Mouse (Mus musculus): ENCODE data around the gene 2010315B03Rik.
A peak's percentile ranks its signal among the peaks of the same experiment; 100 is the strongest.

Gene 2010315B03Rik

DNA sequence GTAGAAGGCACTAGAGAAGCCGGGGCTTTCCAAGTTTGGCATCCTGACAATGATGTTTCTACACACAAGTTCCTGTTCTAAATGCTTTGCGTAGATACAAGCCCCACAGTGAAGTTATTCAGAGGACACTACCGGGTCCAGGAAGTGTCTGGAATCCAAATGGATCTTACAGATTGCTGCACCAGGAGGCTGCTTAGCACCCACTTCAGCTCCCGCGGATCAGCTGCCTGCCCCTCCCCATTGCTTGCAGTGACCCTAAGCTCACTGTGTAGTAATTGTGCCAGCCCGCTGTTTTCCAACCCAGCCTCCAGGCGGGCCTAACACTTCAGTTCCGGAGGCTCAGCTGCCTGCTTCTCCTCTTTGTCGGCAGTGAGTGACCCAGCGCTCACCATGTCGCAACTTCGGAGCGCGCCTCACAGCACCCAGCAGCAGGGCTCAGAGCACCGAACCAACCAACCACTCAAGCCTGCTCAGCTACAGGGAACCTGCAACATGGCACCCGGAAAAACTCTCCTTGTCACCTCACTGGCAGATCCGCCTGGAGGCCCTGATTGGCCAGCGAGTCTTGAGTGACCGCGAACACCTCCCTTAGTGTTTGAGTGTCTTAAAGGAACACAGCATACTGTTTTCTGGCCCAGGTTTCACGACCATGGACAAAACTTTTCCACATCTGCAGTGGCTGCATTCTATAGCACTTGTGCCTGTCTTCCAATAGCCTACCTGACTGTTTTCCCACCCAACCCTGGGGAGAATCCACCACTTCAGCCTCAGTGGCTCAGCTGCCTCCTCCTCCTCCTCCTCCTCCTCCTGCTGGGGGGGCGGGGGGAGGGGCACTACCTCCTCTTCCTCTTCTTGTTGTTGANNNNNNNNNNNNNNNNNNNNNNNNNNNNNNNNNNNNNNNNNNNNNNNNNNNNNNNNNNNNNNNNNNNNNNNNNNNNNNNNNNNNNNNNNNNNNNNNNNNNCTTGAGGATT is at the start of gene 2010315B03Rik:
2010315B03Rik (minus strand) TSS at position 526 of the 972 bp plus-strand sequence.
- peak; percentile 75 for DNase-seq (ENCODE audit: extremely low spot score, low spot score)

GRCm38 (mm10) chr9:124311502-124311901 is 994 bp downstream of the 2010315B03Rik start:
- no peak for DNase-seq (ENCODE audit: extremely low spot score, low spot score)

DNA sequence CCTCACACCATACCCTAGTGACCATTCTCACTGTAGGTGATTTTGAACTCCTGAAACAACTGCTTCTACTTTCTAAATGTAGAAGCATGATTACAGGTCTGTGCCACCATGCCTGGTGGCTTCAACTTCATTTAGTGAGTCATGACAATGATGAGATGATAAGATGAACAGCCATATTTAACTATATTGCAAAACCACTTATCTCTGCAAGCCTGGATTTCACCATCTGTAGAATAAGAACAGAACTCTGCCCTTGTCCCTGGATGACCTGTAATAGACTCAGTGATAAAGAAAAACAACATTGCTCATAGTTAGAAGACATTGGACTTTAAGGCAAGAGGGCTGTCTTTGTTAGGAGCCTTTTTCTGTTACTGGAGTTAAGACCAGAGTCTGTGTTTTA is 24.2 kb downstream of the 2010315B03Rik start:
- DNase-seq (ENCODE audit: extremely low spot score, low spot score) = no peak

GRCm38 (mm10) chr9:124281912-124282686 is 30.4 kb downstream of the 2010315B03Rik start:
- peak; percentile 76 for DNase-seq (ENCODE audit: extremely low spot score, low spot score)

DNA sequence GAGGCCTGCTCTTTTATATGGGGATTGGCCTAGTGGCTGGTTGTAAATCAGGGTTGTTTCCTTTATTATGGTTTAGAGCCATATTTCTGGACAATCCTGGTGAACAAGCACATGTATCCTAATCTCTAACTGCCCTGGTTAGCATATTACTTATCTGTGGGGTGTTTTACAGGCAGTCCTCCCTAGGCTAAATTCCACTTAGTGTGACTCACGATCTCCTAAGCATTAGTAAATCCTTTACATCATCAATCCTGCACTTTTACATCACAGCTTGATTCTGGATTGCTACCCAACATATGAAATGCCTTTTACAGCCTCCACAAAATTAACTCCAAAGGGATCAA is 31.1 kb downstream of the 2010315B03Rik start:
- no peak for DNase-seq (ENCODE audit: extremely low spot score, low spot score)

- DNase-seq (ENCODE audit: extremely low spot score, low spot score) = no peak
These were observed 31.7 kb downstream of the 2010315B03Rik start for GRCm38 (mm10) chr9:124280576-124281447.

DNA sequence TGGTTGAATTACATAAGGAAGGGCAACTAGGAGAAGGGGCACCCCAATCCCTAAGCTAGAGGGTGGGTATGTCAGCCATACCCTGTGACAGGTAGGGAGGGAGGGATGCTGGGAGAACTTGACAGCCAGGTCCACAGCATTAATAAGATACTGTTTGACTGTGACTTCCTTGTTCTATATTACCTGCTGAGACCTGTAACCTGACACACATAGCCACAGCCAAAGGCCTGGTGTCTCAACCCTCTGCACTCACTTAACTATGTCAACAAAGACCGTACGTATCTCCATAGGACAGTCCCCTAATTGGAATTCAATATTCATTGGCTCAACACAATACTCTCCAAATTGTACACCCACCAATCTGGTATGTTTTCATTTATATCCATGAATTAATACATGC is 33.2 kb downstream of the 2010315B03Rik start:
- DNase-seq (ENCODE audit: extremely low spot score, low spot score) = no peak

DNA sequence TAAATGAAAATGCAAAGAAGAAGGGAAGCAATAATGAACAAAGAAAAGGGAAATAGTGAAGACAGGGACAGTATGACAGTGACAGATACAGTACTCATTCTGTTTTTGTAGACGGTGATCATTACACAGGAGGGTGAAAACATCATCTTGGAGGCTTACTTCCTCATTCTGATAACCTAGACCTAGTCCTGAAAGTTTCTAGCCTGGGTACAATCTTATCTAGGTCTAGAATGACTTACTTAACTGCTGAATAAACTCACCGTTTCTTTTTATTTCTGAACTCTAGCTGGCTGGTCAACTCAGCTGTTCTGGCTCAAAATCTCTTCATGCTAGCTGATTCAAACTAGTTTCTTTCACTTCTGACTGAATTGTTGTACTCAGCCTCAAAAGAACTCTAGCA is 37.4 kb downstream of the 2010315B03Rik start:
- DNase-seq (ENCODE audit: extremely low spot score, low spot score) = no peak

- DNase-seq (ENCODE audit: extremely low spot score, low spot score) = no peak
These were observed 39.3 kb downstream of the 2010315B03Rik start for GRCm38 (mm10) chr9:124273172-124273571.

- peak; percentile 49 for DNase-seq (ENCODE audit: extremely low spot score, low spot score)
These were observed 44.6 kb downstream of the 2010315B03Rik start for GRCm38 (mm10) chr9:124267929-124268328.

GRCm38 (mm10) chr9:124267493-124267892 is 45.0 kb downstream of the 2010315B03Rik start:
- DNase-seq (ENCODE audit: extremely low spot score, low spot score) = no peak

DNA sequence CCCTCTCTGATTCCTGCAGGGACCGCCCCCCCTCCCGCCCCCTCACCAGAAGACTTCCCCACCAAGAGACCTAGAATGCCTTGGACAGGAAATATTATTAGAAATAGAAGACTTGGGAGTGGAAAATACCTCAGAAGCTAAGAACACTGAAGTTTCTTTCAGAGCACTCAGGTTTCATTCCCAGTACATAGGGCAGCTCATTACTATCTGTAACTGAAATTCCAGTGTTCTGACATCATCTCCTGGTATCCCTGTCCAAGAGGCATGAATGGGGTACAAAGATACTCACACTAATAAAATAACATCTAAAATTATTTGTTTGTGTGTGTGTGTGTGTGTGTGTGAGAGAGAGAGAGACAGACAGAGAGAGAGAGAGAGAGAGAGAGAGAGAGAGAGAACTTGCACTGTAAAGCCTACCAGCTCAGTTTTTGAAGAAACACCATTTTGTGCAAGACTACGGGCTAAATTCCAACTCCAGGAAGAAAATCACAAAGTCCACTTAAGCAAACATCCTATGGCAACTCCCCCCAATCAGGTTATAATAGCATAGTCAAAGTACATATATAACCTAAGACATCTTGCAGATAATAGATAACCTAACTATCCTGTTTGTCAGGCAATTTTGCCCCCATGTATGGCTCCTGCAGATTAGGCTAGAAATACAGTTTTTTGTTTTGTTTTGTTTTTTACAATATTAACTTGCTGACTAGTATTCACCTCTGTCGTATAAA is 49.3 kb downstream of the 2010315B03Rik start:
- DNase-seq (ENCODE audit: extremely low spot score, low spot score) = no peak

GRCm38 (mm10) chr9:124258067-124258556 is 54.4 kb downstream of the 2010315B03Rik start:
- no peak for DNase-seq (ENCODE audit: extremely low spot score, low spot score)

DNA sequence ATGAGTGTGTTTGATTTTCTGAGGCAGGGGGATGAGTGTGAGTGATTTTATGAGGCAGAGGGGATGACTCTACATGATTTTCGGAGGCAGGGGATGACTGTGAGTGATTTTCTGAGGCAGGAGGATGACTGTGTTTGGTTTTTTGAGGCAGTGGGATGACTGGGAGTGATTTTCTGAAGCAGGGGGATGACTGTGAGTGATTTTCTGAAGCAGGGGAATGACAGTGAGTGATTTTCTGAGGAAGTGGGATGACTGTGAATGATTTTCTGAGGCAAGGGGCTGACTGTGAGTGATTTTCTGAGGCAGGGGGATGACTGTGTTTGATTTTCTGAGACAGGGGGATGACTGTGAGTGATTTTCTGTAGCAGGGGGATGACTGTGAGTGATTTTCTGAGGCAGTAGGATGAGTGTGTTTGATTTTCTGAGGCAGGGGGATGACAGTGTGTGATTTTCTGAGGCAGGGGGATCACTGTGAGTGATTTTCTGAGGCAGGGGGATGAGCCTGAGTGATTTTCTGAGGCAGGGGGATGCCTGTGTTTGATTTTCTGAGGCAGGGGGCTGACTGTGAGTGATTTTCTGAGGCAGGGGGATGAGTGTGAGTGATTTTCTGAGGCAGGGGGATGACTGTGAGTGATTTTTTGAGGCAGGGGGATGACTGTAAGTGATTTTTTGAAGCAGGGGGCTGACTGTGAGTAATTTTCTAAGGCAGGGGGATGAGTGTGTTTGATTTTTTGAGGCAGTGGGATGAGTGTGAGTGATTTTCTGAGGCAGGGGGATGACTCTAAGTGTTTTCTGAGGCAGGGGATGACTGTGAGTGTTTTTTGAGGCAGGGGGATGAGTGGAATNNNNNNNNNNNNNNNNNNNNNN is 55.1 kb downstream of the 2010315B03Rik start:
- DNase-seq (ENCODE audit: extremely low spot score, low spot score) = peak; percentile 89

DNA sequence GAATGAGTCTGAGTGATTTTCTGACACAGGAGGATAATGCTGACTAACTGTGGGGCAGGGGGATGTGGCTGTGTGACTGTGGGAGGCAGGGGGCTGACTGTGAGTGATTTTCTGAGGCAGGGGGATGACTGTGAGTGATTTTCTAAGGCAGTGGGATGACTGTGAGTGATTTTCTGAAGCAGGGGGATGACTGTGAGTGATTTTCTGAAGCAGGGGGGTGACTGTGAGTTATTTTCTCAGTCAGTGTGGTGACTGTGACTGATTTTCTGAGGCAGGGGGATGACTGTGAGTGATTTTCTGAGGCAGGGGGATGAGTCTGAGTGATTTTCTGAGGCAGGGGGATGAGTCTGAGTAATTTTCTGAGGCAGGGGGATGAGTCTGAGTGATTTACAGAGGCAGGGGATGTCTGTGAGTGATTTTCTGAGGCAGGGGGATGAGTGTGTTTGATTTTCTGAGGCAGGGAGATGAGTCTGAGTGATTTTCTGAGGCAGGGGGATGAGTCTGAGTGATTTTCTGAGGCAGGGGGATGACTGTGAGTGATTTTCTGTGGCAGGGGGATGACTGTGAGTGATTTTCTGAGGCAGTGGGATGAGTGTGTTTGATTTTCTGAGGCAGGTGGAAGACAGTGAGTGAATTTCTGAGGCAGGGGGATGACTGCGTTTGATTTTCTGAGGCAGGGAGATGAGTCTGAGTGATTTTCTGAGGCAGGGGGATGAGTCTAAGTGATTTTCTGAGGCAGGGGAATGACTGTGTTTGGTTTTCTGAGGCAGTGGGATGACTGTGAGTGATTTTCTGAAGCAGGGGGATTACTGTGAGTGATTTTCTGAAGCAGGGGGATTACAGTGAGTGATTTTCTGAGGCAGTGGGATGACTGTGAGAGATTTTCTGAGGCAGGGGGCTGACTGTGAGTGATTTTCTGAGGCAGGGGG is 56.0 kb downstream of the 2010315B03Rik start:
- DNase-seq (ENCODE audit: extremely low spot score, low spot score) = peak; percentile 61

- no peak for DNase-seq (ENCODE audit: extremely low spot score, low spot score)
These were observed 61.1 kb downstream of the 2010315B03Rik start for GRCm38 (mm10) chr9:124251438-124251837.

All from neural tube, embryonic 10.5 days (tissue).